Mouse (Mus musculus) erythroblast, embryonic 14.5 days (primary cell): ENCODE data around the gene Cblc.

Experiments used
- GATA1 ChIP-seq: IDR thresholded peaks from 2 replicates; pipeline ENCODE4 v1.6.1; 2012; ENCODE audit warnings: low read length, inconsistent platforms, mixed read lengths
- TAL1 ChIP-seq: IDR thresholded peaks from 3 replicates; pipeline ENCODE4 v1.6.1; 2012; ENCODE audit warnings: low read length, inconsistent platforms, mixed read lengths

DNA sequence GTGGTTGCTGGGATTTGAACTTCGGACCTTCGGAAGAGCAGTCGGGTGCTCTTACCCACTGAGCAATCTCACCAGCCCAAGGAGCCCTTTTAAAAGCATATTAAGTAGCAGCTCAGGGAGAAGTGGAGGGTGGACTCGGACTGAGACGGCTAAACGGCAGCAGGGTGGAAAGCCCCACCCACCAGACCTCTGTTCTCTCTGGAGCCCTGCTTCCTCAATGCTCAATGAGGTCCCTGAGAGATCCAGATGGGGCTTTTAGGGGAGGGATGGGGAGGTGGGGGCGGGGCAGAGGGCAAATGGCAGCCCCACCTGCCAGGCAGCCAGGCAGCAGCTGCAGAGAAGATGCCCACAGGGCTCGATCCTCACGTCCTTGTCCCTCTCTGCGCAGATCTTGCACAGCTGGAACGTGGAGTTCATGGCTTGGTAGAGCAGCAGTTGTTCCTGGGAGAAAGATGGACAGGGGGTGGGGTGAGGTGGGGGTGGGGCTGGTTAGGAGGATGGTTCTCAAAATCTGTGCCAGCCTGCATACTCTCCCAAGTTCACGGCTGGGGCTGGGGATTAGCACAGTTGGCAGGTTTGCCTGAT is 10.6 kb downstream of the Cblc start:
- TF ChIP-seq GATA1: no peak
- TF ChIP-seq TAL1: no peak
